16 mouse cellular contexts compared by ENCODE assay signal in genomic region chr12:40728373-40728772, GRCm38 (mm10).
"Had no signal": no experiment of that assay in that cellular context is flagged by ENCODE, and none has a peak within 500 bp of the region (broad histone marks: within the 10 kb centered on the region; RNA-seq: fewer than 3 reads in every experiment).

No protein-coding gene starts in this region.

- H3K27ac ChIP-seq: limb, embryonic 12.5 days; liver, embryonic 13.5 days; lung, embryonic 15.5 days; macrophage; midbrain, embryonic 12.5 days; stomach, embryonic 15.5 days had no signal

- H3K4me2 ChIP-seq: limb, embryonic 12.5 days; liver, embryonic 13.5 days; lung, embryonic 15.5 days; midbrain, embryonic 12.5 days; stomach, embryonic 15.5 days had no signal

- H3K36me3 ChIP-seq: liver, embryonic 13.5 days; lung, embryonic 15.5 days; midbrain, embryonic 12.5 days; stomach, embryonic 15.5 days had no signal

- DNase-seq: kidney, postnatal 4 days; liver; liver, embryonic 13.5 days; liver, postnatal 0 days; lung, postnatal 14 days; right cerebral cortex, postnatal 14 days; thymus, adult 2 months; thymus, postnatal 25 days had no signal

- H3K27me3 ChIP-seq: limb, embryonic 12.5 days; liver, embryonic 13.5 days; lung, embryonic 15.5 days; megakaryocyte, embryonic 14.5 days; midbrain, embryonic 12.5 days; stomach, embryonic 15.5 days had no signal

- H3K4me3 ChIP-seq: limb, embryonic 12.5 days; liver, embryonic 13.5 days; lung, embryonic 15.5 days; megakaryocyte, embryonic 14.5 days; midbrain, embryonic 12.5 days; stomach, embryonic 15.5 days had no signal

- H3K9me3 ChIP-seq: limb, embryonic 12.5 days; liver, embryonic 13.5 days; lung, embryonic 15.5 days; megakaryocyte, embryonic 14.5 days; midbrain, embryonic 12.5 days; stomach, embryonic 15.5 days had no signal

- H3K9ac ChIP-seq: limb, embryonic 12.5 days; liver, embryonic 13.5 days; liver, postnatal 0 days; lung, embryonic 15.5 days; midbrain, embryonic 12.5 days; stomach, embryonic 15.5 days had no signal

- ATAC-seq: intestine, embryonic 16.5 days; liver, postnatal 0 days; midbrain, embryonic 16.5 days had no signal

- H3K4me1 ChIP-seq: limb, embryonic 12.5 days; liver, embryonic 13.5 days; lung, embryonic 15.5 days; megakaryocyte, embryonic 14.5 days; midbrain, embryonic 12.5 days; stomach, embryonic 15.5 days had no signal
